In genomic region chr16:17078101-17078500, GRCm38 (mm10) we compare ENCODE assay signal across 21 mouse cellular contexts. TPM values are rescaled to one million over a fixed set of nuclear protein-coding genes. Genes with fewer than 3 reads are reported as not detected.
DNase-seq lines count a peak whose midpoint lies in the region; ATAC-seq and TF ChIP-seq lines count a peak whose summit lies in the region.
"Had no signal": no experiment of that assay in that cellular context is flagged by ENCODE, and none has a peak within 500 bp of the region (broad histone marks: within the 10 kb centered on the region; RNA-seq: fewer than 3 reads in every experiment).

No protein-coding gene starts in this region.

- no peak overlapping the region for H3K4me2 ChIP-seq in forebrain, embryonic 16.5 days (ENCODE audit: low read length)
- H3K4me2 ChIP-seq in forebrain, embryonic 11.5 days (ENCODE audit: low read depth, low read length, severe bottlenecking): no peak overlapping the region
- H3K4me2 ChIP-seq in limb, embryonic 13.5 days (replicated peaks): no peak overlapping the region
- H3K4me2 ChIP-seq in intestine, postnatal 0 days (replicated peaks; ENCODE audit: low read depth): no peak overlapping the region
- H3K4me2 ChIP-seq: embryonic facial prominence, embryonic 13.5 days; heart, embryonic 13.5 days; limb, embryonic 15.5 days; neural tube, embryonic 13.5 days; stomach, embryonic 15.5 days had no signal

- peaks cover 21% of the 10 kb centered on the region for H3K36me3 ChIP-seq in forebrain, embryonic 16.5 days (ENCODE audit: control insufficient read depth, insufficient read depth)
- peaks cover 15% of the 10 kb centered on the region for H3K36me3 ChIP-seq in forebrain, embryonic 11.5 days (ENCODE audit: control insufficient read depth, insufficient read depth, low read length)
- H3K36me3 ChIP-seq in limb, embryonic 13.5 days: peaks cover 79% of the 10 kb centered on the region
- peaks cover 96% of the 10 kb centered on the region for H3K36me3 ChIP-seq in limb, embryonic 10.5 days
- H3K36me3 ChIP-seq in intestine, postnatal 0 days (ENCODE audit: control insufficient read depth, insufficient read depth): no peaks in the 10 kb centered on the region

- 30% methylated on average over 7 of the region's 7 CpGs for WGBS in forebrain, embryonic 16.5 days
- 98% methylated on average over 7 of the region's 7 CpGs for WGBS in forebrain, embryonic 11.5 days
- 69% methylated on average over 7 of the region's 7 CpGs for WGBS in limb, embryonic 13.5 days
- WGBS in limb, embryonic 10.5 days: 94% methylated on average over 7 of the region's 7 CpGs
- 91% methylated on average over 7 of the region's 7 CpGs for WGBS in intestine, postnatal 0 days

- 0 out of 2 replicates have a peak overlapping the region, but pooled peaks have one; percentile 17 for H3K27ac ChIP-seq in forebrain, embryonic 16.5 days (ENCODE audit: low read length)
- H3K27ac ChIP-seq in forebrain, embryonic 11.5 days (ENCODE audit: low read depth, low read length): no peak overlapping the region
- no peak overlapping the region for H3K27ac ChIP-seq in limb, embryonic 13.5 days
- H3K27ac ChIP-seq in limb, embryonic 10.5 days: no peak overlapping the region
- no peak overlapping the region for H3K27ac ChIP-seq in intestine, postnatal 0 days (ENCODE audit: low read depth, low read length)
- H3K27ac ChIP-seq: embryonic facial prominence, embryonic 13.5 days; gastrocnemius, adult 2 months; heart, embryonic 13.5 days; left cerebral cortex, adult 2 months; limb, embryonic 15.5 days; neural tube, embryonic 13.5 days; stomach, embryonic 15.5 days had no signal

- H3K9ac ChIP-seq in forebrain, embryonic 16.5 days (replicated peaks; ENCODE audit: low read depth, low read length): no peak overlapping the region
- H3K9ac ChIP-seq in forebrain, embryonic 11.5 days (ENCODE audit: low read length): no peak overlapping the region
- no peak overlapping the region for H3K9ac ChIP-seq in limb, embryonic 13.5 days
- no peak overlapping the region for H3K9ac ChIP-seq in intestine, postnatal 0 days (ENCODE audit: low read depth, low read length)
- H3K9ac ChIP-seq: embryonic facial prominence, embryonic 13.5 days; heart, embryonic 13.5 days; limb, embryonic 15.5 days; liver, postnatal 0 days; neural tube, embryonic 13.5 days; stomach, embryonic 15.5 days had no signal

- peak; percentile 60 for ATAC-seq in forebrain, embryonic 16.5 days
- ATAC-seq in forebrain, embryonic 11.5 days (replicated peaks; ENCODE audit: low FRiP score): no peak
- peak; percentile 37; the same call in 1 of the 2 replicates for ATAC-seq in limb, embryonic 13.5 days (ENCODE audit: low FRiP score, low read depth)
- no peak for ATAC-seq in intestine, postnatal 0 days
- ATAC-seq: liver, postnatal 0 days had no signal

- no peaks in the 10 kb centered on the region for H3K9me3 ChIP-seq in forebrain, embryonic 16.5 days (ENCODE audit: control insufficient read depth, low read length)
- no peaks in the 10 kb centered on the region; the same call in 1 of the 2 replicates for H3K9me3 ChIP-seq in forebrain, embryonic 11.5 days (ENCODE audit: control insufficient read depth, low read length)
- no peaks in the 10 kb centered on the region; the same call in 1 of the 2 replicates for H3K9me3 ChIP-seq in limb, embryonic 13.5 days
- H3K9me3 ChIP-seq in limb, embryonic 10.5 days (replicated peaks): no peaks in the 10 kb centered on the region
- H3K9me3 ChIP-seq in intestine, postnatal 0 days (ENCODE audit: control insufficient read depth): 0 out of 2 replicates have a peak, but pooled peaks cover 6% of the 10 kb centered on the region
- H3K9me3 ChIP-seq: embryonic facial prominence, embryonic 13.5 days; heart, embryonic 13.5 days; limb, embryonic 15.5 days; stomach, embryonic 15.5 days had no signal

- no peak for DNase-seq in forebrain, embryonic 11.5 days (ENCODE audit: low spot score)
- no peak for DNase-seq in limb, embryonic 10.5 days (ENCODE audit: low spot score)
- peak; percentile 60 for DNase-seq in brain, adult 2 months (ENCODE audit: low read depth, low spot score)
- peak; percentile 53 for DNase-seq in lung, postnatal 14 days
- DNase-seq: cerebellum, adult 2 months; gastrocnemius, adult 2 months; heart, postnatal 36 days; kidney, adult 8-10 months; kidney, postnatal 25 days; liver, postnatal 0 days; spleen, adult 18-20 months; thymus, adult 2 months had no signal

- H3K4me3 ChIP-seq in forebrain, embryonic 16.5 days (replicated peaks; ENCODE audit: low read length): no peak overlapping the region
- no peak overlapping the region for H3K4me3 ChIP-seq in forebrain, embryonic 11.5 days (ENCODE audit: low read depth, low read length)
- H3K4me3 ChIP-seq in limb, embryonic 13.5 days: no peak overlapping the region
- no peak overlapping the region for H3K4me3 ChIP-seq in limb, embryonic 10.5 days
- no peak overlapping the region for H3K4me3 ChIP-seq in intestine, postnatal 0 days (ENCODE audit: low read depth, low read length)
- H3K4me3 ChIP-seq: embryonic facial prominence, embryonic 13.5 days; gastrocnemius, adult 2 months; heart, embryonic 13.5 days; left cerebral cortex, adult 2 months; limb, embryonic 15.5 days; neural tube, embryonic 13.5 days; stomach, embryonic 15.5 days had no signal

- no peaks in the 10 kb centered on the region for H3K27me3 ChIP-seq in forebrain, embryonic 16.5 days (replicated peaks; ENCODE audit: control insufficient read depth, insufficient read depth, low read length)
- no peaks in the 10 kb centered on the region for H3K27me3 ChIP-seq in forebrain, embryonic 11.5 days (ENCODE audit: control insufficient read depth, insufficient read depth, low read length)
- no peaks in the 10 kb centered on the region for H3K27me3 ChIP-seq in limb, embryonic 13.5 days
- H3K27me3 ChIP-seq in limb, embryonic 10.5 days (ENCODE audit: low read depth, poor library complexity, severe bottlenecking): no peaks in the 10 kb centered on the region
- no peaks in the 10 kb centered on the region for H3K27me3 ChIP-seq in intestine, postnatal 0 days (replicated peaks; ENCODE audit: control insufficient read depth, insufficient read depth, low read length)
- H3K27me3 ChIP-seq: embryonic facial prominence, embryonic 13.5 days; heart, embryonic 13.5 days; limb, embryonic 15.5 days; neural tube, embryonic 13.5 days; stomach, embryonic 15.5 days had no signal

- TF ChIP-seq CTCF in intestine, postnatal 0 days (IDR thresholded peaks at IDR 0.05; ENCODE audit: low read depth): no peak

- H3K4me1 ChIP-seq in forebrain, embryonic 16.5 days (replicated peaks; ENCODE audit: control insufficient read depth, insufficient read depth, low read length): peaks cover 20% of the 10 kb centered on the region
- H3K4me1 ChIP-seq in forebrain, embryonic 11.5 days (replicated peaks; ENCODE audit: control insufficient read depth, insufficient read depth, low read length): no peaks in the 10 kb centered on the region
- no peaks in the 10 kb centered on the region for H3K4me1 ChIP-seq in limb, embryonic 13.5 days
- H3K4me1 ChIP-seq in limb, embryonic 10.5 days: no peaks in the 10 kb centered on the region
- no peaks in the 10 kb centered on the region for H3K4me1 ChIP-seq in intestine, postnatal 0 days (replicated peaks; ENCODE audit: control insufficient read depth, insufficient read depth, low read length)
- H3K4me1 ChIP-seq: embryonic facial prominence, embryonic 13.5 days; limb, embryonic 15.5 days; stomach, embryonic 15.5 days had no signal

RNA-seq across cellular contexts. Expression of gene Ypel1, which starts 8.6 kb away (rescaled TPM):
- 171 and 173 TPM in 2 replicates for polyA plus RNA-seq in forebrain, embryonic 16.5 days (2015; fragmentation: Nextera tagmentation; extraction: Ambion mirVana)
- 119 and 130 TPM in 2 replicates for polyA plus RNA-seq in forebrain, embryonic 11.5 days (2014; fragmentation: Nextera tagmentation; extraction: Ambion mirVana)
- polyA plus RNA-seq in limb, embryonic 13.5 days (2015; fragmentation: Nextera tagmentation; extraction: Ambion mirVana): 53.8 and 57.3 TPM in 2 replicates
- 90.3 and 107 TPM in 2 replicates for polyA plus RNA-seq in limb, embryonic 10.5 days (2016; fragmentation: Nextera tagmentation; extraction: Ambion mirVana)
- 3.4 and 3.6 TPM in 2 replicates for polyA plus RNA-seq in intestine, postnatal 0 days (2015; fragmentation: Nextera tagmentation; extraction: Ambion mirVana)

RNA-seq across cellular contexts. Expression of gene Ppil2, which starts 33.0 kb away (rescaled TPM):
- polyA plus RNA-seq in forebrain, embryonic 16.5 days (2015; fragmentation: Nextera tagmentation; extraction: Ambion mirVana): 158 and 182 TPM in 2 replicates
- polyA plus RNA-seq in forebrain, embryonic 11.5 days (2014; fragmentation: Nextera tagmentation; extraction: Ambion mirVana): 153 and 156 TPM in 2 replicates
- polyA plus RNA-seq in limb, embryonic 13.5 days (2015; fragmentation: Nextera tagmentation; extraction: Ambion mirVana): 150 and 158 TPM in 2 replicates
- 138 and 172 TPM in 2 replicates for polyA plus RNA-seq in limb, embryonic 10.5 days (2016; fragmentation: Nextera tagmentation; extraction: Ambion mirVana)
- polyA plus RNA-seq in intestine, postnatal 0 days (2015; fragmentation: Nextera tagmentation; extraction: Ambion mirVana): 71.9 and 78.7 TPM in 2 replicates

RNA-seq across cellular contexts. Expression of gene 2610318N02Rik, which starts 46.9 kb away (rescaled TPM):
- 18.4 and 21.2 TPM in 2 replicates for polyA plus RNA-seq in forebrain, embryonic 16.5 days (2015; fragmentation: Nextera tagmentation; extraction: Ambion mirVana)
- polyA plus RNA-seq in forebrain, embryonic 11.5 days (2014; fragmentation: Nextera tagmentation; extraction: Ambion mirVana): 104 and 111 TPM in 2 replicates
- polyA plus RNA-seq in limb, embryonic 13.5 days (2015; fragmentation: Nextera tagmentation; extraction: Ambion mirVana): 70.7 and 78.6 TPM in 2 replicates
- 182 and 195 TPM in 2 replicates for polyA plus RNA-seq in limb, embryonic 10.5 days (2016; fragmentation: Nextera tagmentation; extraction: Ambion mirVana)
- 7.1 and 7.9 TPM in 2 replicates for polyA plus RNA-seq in intestine, postnatal 0 days (2015; fragmentation: Nextera tagmentation; extraction: Ambion mirVana)

RNA-seq across cellular contexts. Expression of gene Sdf2l1, which starts 54.1 kb away (rescaled TPM):
- 36.8 and 40.3 TPM in 2 replicates for polyA plus RNA-seq in forebrain, embryonic 16.5 days (2015; fragmentation: Nextera tagmentation; extraction: Ambion mirVana)
- polyA plus RNA-seq in forebrain, embryonic 11.5 days (2014; fragmentation: Nextera tagmentation; extraction: Ambion mirVana): 64.9 and 68.4 TPM in 2 replicates
- 47.7 and 58.0 TPM in 2 replicates for polyA plus RNA-seq in limb, embryonic 13.5 days (2015; fragmentation: Nextera tagmentation; extraction: Ambion mirVana)
- polyA plus RNA-seq in limb, embryonic 10.5 days (2016; fragmentation: Nextera tagmentation; extraction: Ambion mirVana): 87.4 and 114 TPM in 2 replicates
- polyA plus RNA-seq in intestine, postnatal 0 days (2015; fragmentation: Nextera tagmentation; extraction: Ambion mirVana): 67.9 and 70.3 TPM in 2 replicates

Comparison
In these comparisons a context has a peak if more than half of its experiments do, and no peak if none do; other contexts are left out.
1. ATAC-seq: peak in forebrain, embryonic 16.5 days (single experiment) and limb, embryonic 13.5 days (single experiment); none in forebrain, embryonic 11.5 days (single experiment) and intestine, postnatal 0 days (single experiment).
2. DNase-seq: peak in brain, adult 2 months (single experiment) and lung, postnatal 14 days (single experiment); none in forebrain, embryonic 11.5 days (single experiment) and limb, embryonic 10.5 days (single experiment).
3. RNA of gene Ypel1, which starts 8.6 kb away (polyA plus RNA-seq): 171 to 173 TPM in forebrain, embryonic 16.5 days, 119 to 130 TPM in forebrain, embryonic 11.5 days, 90.3 to 107 TPM in limb, embryonic 10.5 days and 53.8 to 57.3 TPM in limb, embryonic 13.5 days; 3.4 to 3.6 TPM in intestine, postnatal 0 days; every median in the first group is over 10 times any median in the second.